Mouse (Mus musculus) small intestine, adult 2 months (tissue): ENCODE data around the gene Pigv.

Source experiments
- CTCF ChIP-seq: fragments of 200-500 bp; IDR thresholded peaks from 2 replicates; pipeline ENCODE4 v1.5.1; 2012; ENCODE audit warnings: low read depth, mild to moderate bottlenecking, control low read depth, inconsistent platforms, low read length, moderate library complexity, mixed read lengths; ENCODE audit not compliant: insufficient replicate concordance, insufficient read length; ENCODE audit errors: extremely low read depth
- POLR2A ChIP-seq: fragments of 200-500 bp; IDR thresholded peaks from 2 replicates; pipeline ENCODE4 v1.6.1; 2012; ENCODE audit warnings: low read depth, mild to moderate bottlenecking, control low read depth, inconsistent platforms, low read length, moderate library complexity

DNA sequence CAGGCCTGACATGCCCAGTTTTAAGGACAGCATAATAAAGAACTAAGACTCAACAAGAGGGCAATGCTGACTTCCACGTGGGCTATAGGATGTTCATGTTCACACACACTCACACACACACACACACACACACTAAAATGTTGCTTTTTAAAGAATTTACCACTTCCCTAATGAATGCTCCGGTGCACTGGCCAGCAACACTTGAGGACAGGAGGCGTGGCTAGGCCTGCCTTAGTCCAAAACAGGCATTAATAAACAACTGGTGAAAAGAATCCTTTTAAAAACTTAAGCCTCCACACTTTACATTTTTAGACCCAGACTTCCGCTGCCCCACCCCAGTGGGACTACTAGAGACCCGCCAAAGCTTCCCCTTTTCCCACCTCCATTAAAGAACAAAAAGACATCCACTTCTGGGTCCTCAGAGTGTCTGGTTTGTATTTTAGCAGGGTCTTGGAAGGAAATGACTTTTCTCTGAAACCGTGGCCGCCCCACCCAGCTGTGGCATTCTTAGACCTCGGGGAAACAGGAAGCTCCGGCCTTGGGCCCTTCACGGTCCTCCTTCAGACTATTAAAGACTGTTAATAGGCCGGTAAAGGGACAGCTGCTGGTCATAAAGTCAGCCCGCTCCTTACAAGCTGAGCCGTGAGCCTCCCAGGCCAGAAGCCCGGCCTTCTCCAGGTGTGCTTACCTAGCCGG lies 12.8 kb downstream of the Pigv start:
- TF ChIP-seq CTCF (no peak), POLR2A (peak; percentile 27)
